Mouse (Mus musculus) layer of hippocampus, postnatal 36 days (tissue): ENCODE measurements around the gene Arhgef9. TPM values are rescaled to one million over a fixed set of nuclear protein-coding genes. Genes with fewer than 3 reads are reported as not detected.

Experiments
- total RNA-seq, 2 experiments: library from RNA; stranded (reverse); gene quantifications; 2 replicates each; pipeline ENCODE4 v1.2.3; 2021

Arhgef9 gene
- total RNA-seq, 2 experiments from 2014 or later = 263 to 268 TPM

Other genes with a start within 250 kb of the Arhgef9 start
- under 1 TPM; 0.46 to 0.55 TPM for gene Spin4, start 170.2 kb downstream of the Arhgef9 start, total RNA-seq
- 1 to 10 TPM; 5.3 to 5.8 TPM for gene Amer1, start 248.0 kb upstream of the Arhgef9 start, total RNA-seq